Mouse (Mus musculus) intestine, postnatal 0 days (tissue): ENCODE measurements around the gene Sox11. TPM values are rescaled to one million over a fixed set of nuclear protein-coding genes. Genes with fewer than 3 reads are reported as not detected.

Source experiments
- ATAC-seq: fragments of 200-750 bp; cut with Nextera tagmentation; 2 replicates; pipeline ENCODE4 v1.8.0; 2017; ENCODE audit warnings: mild to moderate bottlenecking, moderate TSS enrichment, moderate library complexity
- H3K27ac ChIP-seq: fragments of 300-500 bp; sonication (generic); 2 replicates; pipeline ENCODE4 v1.5.1; 2014; ENCODE audit warnings: mild to moderate bottlenecking, low read depth, low read length, moderate library complexity
- H3K27me3 ChIP-seq: fragments of 300-500 bp; sonication (generic); replicated peaks from 2 replicates; pipeline ENCODE4 v1.6.1; 2014; ENCODE audit warnings: low read length, mixed read lengths; ENCODE audit not compliant: control insufficient read depth, insufficient read depth
- H3K36me3 ChIP-seq: fragments of 300-500 bp; sonication (generic); 2 replicates; pipeline ENCODE4 v1.6.1; 2014; ENCODE audit warnings: mild to moderate bottlenecking, moderate library complexity; ENCODE audit not compliant: control insufficient read depth, insufficient read depth
- H3K4me1 ChIP-seq: fragments of 300-500 bp; sonication (generic); replicated peaks from 2 replicates; pipeline ENCODE4 v1.6.1; 2014; ENCODE audit warnings: antibody characterized with exemption, low read length, mixed read lengths; ENCODE audit not compliant: control insufficient read depth, insufficient read depth
- H3K4me2 ChIP-seq: fragments of 300-500 bp; sonication (generic); replicated peaks from 2 replicates; pipeline ENCODE4 v1.6.1; 2014; ENCODE audit warnings: low read depth, mild to moderate bottlenecking, moderate library complexity
- H3K4me3 ChIP-seq: fragments of 300-500 bp; sonication (generic); 2 replicates; pipeline ENCODE4 v1.5.1; 2014; ENCODE audit warnings: low read depth, low read length
- H3K9ac ChIP-seq: fragments of 300-500 bp; sonication (generic); 2 replicates; pipeline ENCODE4 v1.6.1; 2014; ENCODE audit warnings: mild to moderate bottlenecking, low read depth, low read length
- H3K9me3 ChIP-seq: fragments of 300-500 bp; sonication (generic); 2 replicates; pipeline ENCODE4 v1.6.1; 2016; ENCODE audit warnings: mixed run types; ENCODE audit not compliant: control insufficient read depth
- CTCF ChIP-seq: sonication (generic); IDR thresholded peaks from 2 replicates; pipeline ENCODE4 v1.5.1; 2016; ENCODE audit warnings: low read depth, mild to moderate bottlenecking, control low read depth, antibody characterized with exemption, moderate library complexity
- WGBS: fragments of 180-500 bp; shearing (Covaris S2); extraction: QIAGEN DNeasy Blood & Tissue Kit; methylation state at CpG from one replicate; pipeline ENCODE4 v1.1.7; 2014; 5-methylcytosine and 5-hydroxymethylcytosine counted together
- polyA plus RNA-seq: library from polyadenylated mRNA; unstranded; fragments of >200 nt; fragmentation: Nextera tagmentation; extraction: Ambion mirVana; gene quantifications from 2 replicates; pipeline ENCODE4 v1.2.1, GENCODE M21; 2015

The Sox11 gene
- polyA plus RNA-seq, 1 experiment from 2014 or later: 4.7 TPM

DNA sequence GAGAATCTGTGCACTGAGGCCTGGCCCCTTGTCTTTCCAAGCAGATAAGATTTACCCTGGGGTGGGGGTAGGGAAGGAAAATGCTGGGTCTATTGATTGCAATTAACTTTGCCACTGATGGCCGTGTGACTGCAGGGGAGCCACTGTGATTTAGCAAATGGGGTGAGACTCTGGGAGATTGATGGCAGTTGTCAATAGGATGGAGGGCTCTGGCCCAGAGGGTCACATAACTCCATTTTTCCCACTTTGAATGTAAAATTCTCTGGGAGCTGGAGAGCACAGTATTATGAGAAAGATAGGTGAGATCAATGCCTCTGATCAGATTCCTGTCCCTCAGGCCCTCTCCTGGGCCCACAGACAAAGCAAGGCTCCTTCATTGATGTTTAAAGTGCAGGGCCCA lies 49.2 kb downstream of the Sox11 start:
- no peak for TF ChIP-seq CTCF
- H3K36me3 ChIP-seq: no peaks in the 10 kb centered on the region
- H3K4me2 ChIP-seq: no peak overlapping the region
- no peaks in the 10 kb centered on the region for H3K4me1 ChIP-seq
- no peak for ATAC-seq
- no peak overlapping the region for H3K9ac ChIP-seq
- no peak overlapping the region for H3K4me3 ChIP-seq
- no peaks in the 10 kb centered on the region for H3K27me3 ChIP-seq
- WGBS: 62% methylated on average over 1 of the region's 1 CpGs
- no peak overlapping the region for H3K27ac ChIP-seq
- H3K9me3 ChIP-seq: no peaks in the 10 kb centered on the region
